Mouse (Mus musculus) kidney, adult 2 months (tissue): ENCODE results near the gene Kif3b. TPM values are rescaled to one million over a fixed set of nuclear protein-coding genes. Genes with fewer than 3 reads are reported as not detected.
"Not testable (repeated sequence)": the region's sequence is repeated elsewhere in the genome, so short reads cannot be mapped to it uniquely, and the experiment has no call there.

Source experiments
- DNase-seq: peaks from one replicate; pipeline ENCODE4 v3.0.0; 2021
- H3K27ac ChIP-seq: fragments of 200-500 bp; 2 replicates; pipeline ENCODE4 v1.5.1; 2012; ENCODE audit warnings: low read depth, low read length, control low read depth, inconsistent platforms; ENCODE audit not compliant: insufficient read depth
- H3K27me3 ChIP-seq: fragments of 200-500 bp; replicated peaks from 2 replicates; pipeline ENCODE4 v1.6.1; 2012; ENCODE audit warnings: mild to moderate bottlenecking, moderate library complexity, low read length, inconsistent platforms; ENCODE audit not compliant: control insufficient read depth, insufficient read depth
- H3K36me3 ChIP-seq: fragments of 200-500 bp; 2 replicates; pipeline ENCODE4 v1.6.1; 2012; ENCODE audit warnings: mild to moderate bottlenecking, moderate library complexity, low read length, inconsistent platforms; ENCODE audit not compliant: control insufficient read depth, insufficient read depth
- H3K4me1 ChIP-seq: fragments of 200-500 bp; 2 replicates; pipeline ENCODE4 v1.6.1; 2011; ENCODE audit warnings: low read length; ENCODE audit not compliant: control insufficient read depth, insufficient read depth
- H3K4me3 ChIP-seq: fragments of 200-500 bp; 2 replicates; pipeline ENCODE4 v1.5.1; 2011; ENCODE audit warnings: mild to moderate bottlenecking, low read depth, low read length, control low read depth; ENCODE audit not compliant: insufficient read depth
- CTCF ChIP-seq: fragments of 200-500 bp; conservative IDR thresholded peaks from 2 replicates; pipeline ENCODE4 v1.5.1; 2011; ENCODE audit warnings: low read depth, mild to moderate bottlenecking, control low read depth, low read length, moderate library complexity, mixed read lengths; ENCODE audit not compliant: insufficient read depth, insufficient read length
- POLR2A ChIP-seq: fragments of 200-500 bp; IDR thresholded peaks from one replicate; pipeline ENCODE4 v1.6.1; 2011; ENCODE audit warnings: low read depth, low read length, control low read depth
- WGBS: fragments of 180-500 bp; shearing (Covaris S2); methylation state at CpG from one replicate; pipeline ENCODE4 v1.1.7; 2018; 5-methylcytosine and 5-hydroxymethylcytosine counted together
- polyA plus RNA-seq: library from polyadenylated mRNA; depleted of rRNA; stranded (reverse); fragments of >200 nt; gene quantifications from 2 replicates; pipeline ENCODE4 v1.2.3, GENCODE M21; 2012; rRNA removed

Gene Kif3b
- polyA plus RNA-seq, 1 experiment, result 10.9 TPM

GRCm38 (mm10) chr2:153356784-153357183 lies 65.6 kb downstream of the Kif3b start:
- DNase-seq, result no peak
- Histone ChIP-seq H3K36me3 (peaks cover 4% of the 10 kb centered on the region), H3K4me3 (no peak overlapping the region), H3K27ac (no peak overlapping the region), H3K4me1 (no peaks in the 10 kb centered on the region), H3K27me3 (no peaks in the 10 kb centered on the region)
- TF ChIP-seq POLR2A, result no peak
- TF ChIP-seq CTCF, result no peak
- WGBS, result 89% methylated on average over 4 of the region's 4 CpGs

GRCm38 (mm10) chr2:153361101-153361710 lies 70.0 kb downstream of the Kif3b start:
- TF ChIP-seq CTCF (no peak), POLR2A (no peak)
- Histone ChIP-seq H3K36me3 (peaks cover 4% of the 10 kb centered on the region), H3K27me3 (no peaks in the 10 kb centered on the region), H3K4me1 (no peaks in the 10 kb centered on the region), H3K27ac (no peak overlapping the region), H3K4me3 (no peak overlapping the region)
- no peak for DNase-seq
- WGBS, result 94% methylated on average over 1 of the region's 1 CpGs

GRCm38 (mm10) chr2:153364531-153364930 lies 73.3 kb downstream of the Kif3b start:
- H3K4me1 ChIP-seq, H3K4me3 ChIP-seq, H3K27ac ChIP-seq, H3K27me3 ChIP-seq, H3K36me3 ChIP-seq: not testable (repeated sequence)
- DNase-seq, result peak; percentile 63
- 68% methylated on average over 14 of the region's 14 CpGs for WGBS

GRCm38 (mm10) chr2:153370871-153371270 lies 79.7 kb downstream of the Kif3b start:
- no peak for DNase-seq
- Histone ChIP-seq H3K4me3 (no peak overlapping the region), H3K27ac (no peak overlapping the region), H3K36me3 (peaks cover 3% of the 10 kb centered on the region; the same call in 1 of the 2 replicates), H3K4me1 (peaks cover 10% of the 10 kb centered on the region), H3K27me3 (no peaks in the 10 kb centered on the region)
- TF ChIP-seq POLR2A (no peak), CTCF (no peak)

GRCm38 (mm10) chr2:153375380-153375779 lies 84.2 kb downstream of the Kif3b start:
- peaks cover 15% of the 10 kb centered on the region for H3K4me1 ChIP-seq
- WGBS, result 49% methylated on average over 2 of the region's 2 CpGs
- no peak for DNase-seq
- TF ChIP-seq CTCF (no peak), POLR2A (no peak)
- no peak overlapping the region for H3K4me3 ChIP-seq
- no peaks in the 10 kb centered on the region for H3K27me3 ChIP-seq
- H3K36me3 ChIP-seq, result no peaks in the 10 kb centered on the region
- H3K27ac ChIP-seq, result peak overlapping the region; percentile 38; the same call in 1 of the 2 replicates

- 97% methylated on average over 1 of the region's 1 CpGs for WGBS
- H3K27me3 ChIP-seq, result no peaks in the 10 kb centered on the region
Measured at GRCm38 (mm10) chr2:153380479-153380878, 89.3 kb downstream of the Kif3b start.

More at GRCm38 (mm10) chr2:153380479-153380878, 89.3 kb downstream of the Kif3b start:
- TF ChIP-seq CTCF (no peak), POLR2A (no peak)
- peaks cover 6% of the 10 kb centered on the region for H3K4me1 ChIP-seq
- DNase-seq, result no peak
- peaks cover 2% of the 10 kb centered on the region; the same call in 1 of the 2 replicates for H3K36me3 ChIP-seq
- no peak overlapping the region for H3K27ac ChIP-seq
- no peak overlapping the region for H3K4me3 ChIP-seq

Other genes starting within 250 kb of the Kif3b start
- gene Ccm2l, start 225.5 kb upstream of the Kif3b start, polyA plus RNA-seq, result 23.0 and 25.1 TPM in 2 replicates
- gene Hck, start 182.9 kb upstream of the Kif3b start, polyA plus RNA-seq, result 2.9 and 4.4 TPM in 2 replicates
- gene Tm9sf4, start 130.1 kb upstream of the Kif3b start, polyA plus RNA-seq, result 46.0 and 49.5 TPM in 2 replicates
- 2.2 and 2.3 TPM in 2 replicates for gene Tspyl3, start 66.0 kb upstream of the Kif3b start, polyA plus RNA-seq
- 4.3 and 4.4 TPM in 2 replicates for gene Plagl2, start 50.0 kb upstream of the Kif3b start, polyA plus RNA-seq
- 17.5 and 19.9 TPM in 2 replicates for gene Pofut1, start 49.9 kb upstream of the Kif3b start, polyA plus RNA-seq
- gene Asxl1, start 54.4 kb downstream of the Kif3b start, polyA plus RNA-seq, result 9.1 and 10.0 TPM in 2 replicates
- gene 4930404H24Rik, start 201.4 kb downstream of the Kif3b start, polyA plus RNA-seq, result not detected in 2 replicates
- 11.9 and 14.5 TPM in 2 replicates for gene Nol4l, start 238.6 kb downstream of the Kif3b start, polyA plus RNA-seq